Mouse (Mus musculus) cortical plate, adult 2 months (tissue): ENCODE results near the gene Pde3b. TPM values are rescaled to one million over a fixed set of nuclear protein-coding genes. Genes with fewer than 3 reads are reported as not detected.

Source experiments
- H3K27ac ChIP-seq: fragments of 200-500 bp; 2 replicates; pipeline ENCODE4 v1.5.1; 2012; ENCODE audit warnings: low read length, control low read depth, inconsistent platforms; ENCODE audit not compliant: insufficient read depth
- H3K4me1 ChIP-seq: fragments of 200-500 bp; 2 replicates; pipeline ENCODE4 v1.6.1; 2011; ENCODE audit warnings: low read length; ENCODE audit not compliant: control insufficient read depth, insufficient read depth
- H3K4me3 ChIP-seq: fragments of 200-500 bp; 2 replicates; pipeline ENCODE4 v1.5.1; 2011; ENCODE audit warnings: mild to moderate bottlenecking, low read length, control low read depth; ENCODE audit not compliant: insufficient read depth
- POLR2A ChIP-seq: fragments of 200-500 bp; IDR thresholded peaks from 2 replicates; pipeline ENCODE4 v1.6.1; 2011; ENCODE audit warnings: mild to moderate bottlenecking, low read length, control low read depth; ENCODE audit not compliant: insufficient read depth; ENCODE audit errors: extremely low read depth
- polyA plus RNA-seq: library from polyadenylated mRNA; depleted of rRNA; stranded (reverse); fragments of >200 nt; gene quantifications from 2 replicates; pipeline ENCODE4 v1.2.3, GENCODE M21; 2012; rRNA removed

The Pde3b gene
- polyA plus RNA-seq, 1 experiment, result 7.3 TPM

GRCm38 (mm10) chr7:114582441-114582840, 167.4 kb downstream of the Pde3b start:
- no peaks in the 10 kb centered on the region for H3K4me1 ChIP-seq
- no peak for TF ChIP-seq POLR2A
- no peak overlapping the region for H3K27ac ChIP-seq
- no peak overlapping the region for H3K4me3 ChIP-seq

Other genes with a start within 250 kb of the Pde3b start
- 38.9 and 39.4 TPM in 2 replicates for gene Copb1, start 160.6 kb upstream of the Pde3b start, polyA plus RNA-seq
- 154 and 156 TPM in 2 replicates for gene Psma1, start 139.2 kb upstream of the Pde3b start, polyA plus RNA-seq
- 0.54 and 0.64 TPM in 2 replicates for gene Cyp2r1, start 147.7 kb downstream of the Pde3b start, polyA plus RNA-seq
- 2.0 and 3.3 TPM in 2 replicates for gene Calca, start 221.1 kb downstream of the Pde3b start, polyA plus RNA-seq